Mouse (Mus musculus) midbrain, embryonic 14.5 days (tissue): ENCODE measurements around the gene Gm26566. TPM values are rescaled to one million over a fixed set of nuclear protein-coding genes. Genes with fewer than 3 reads are reported as not detected.

Experiments
- ATAC-seq: fragments of 200-750 bp; cut with Nextera tagmentation; 2 replicates; pipeline ENCODE4 v1.8.0; 2017; ENCODE audit warnings: moderate number of reproducible peaks, moderate library complexity; ENCODE audit not compliant: low FRiP score, low TSS enrichment
- DNase-seq: peaks from one replicate; pipeline ENCODE4 v3.0.0-alpha.2; 2015
- H3K27ac ChIP-seq: fragments of 300-500 bp; sonication (generic); replicated peaks from 2 replicates; pipeline ENCODE4 v1.5.1; 2014; ENCODE audit warnings: mild to moderate bottlenecking, low read depth, low read length, moderate library complexity
- H3K27me3 ChIP-seq: fragments of 300-500 bp; sonication (generic); 2 replicates; pipeline ENCODE4 v1.6.1; 2014; ENCODE audit warnings: low read length, control low read depth, mixed read lengths; ENCODE audit not compliant: control insufficient read depth, insufficient read depth
- H3K36me3 ChIP-seq: fragments of 300-500 bp; sonication (generic); 2 replicates; pipeline ENCODE4 v1.6.1; 2014; ENCODE audit warnings: low read length, control low read depth; ENCODE audit not compliant: control insufficient read depth, insufficient read depth
- H3K4me1 ChIP-seq: fragments of 300-500 bp; sonication (generic); 2 replicates; pipeline ENCODE4 v1.6.1; 2014; ENCODE audit warnings: mild to moderate bottlenecking, antibody characterized with exemption, low read length, control low read depth; ENCODE audit not compliant: control insufficient read depth, insufficient read depth
- H3K4me2 ChIP-seq: fragments of 300-500 bp; sonication (generic); 2 replicates; pipeline ENCODE4 v1.6.1; 2014; ENCODE audit warnings: mild to moderate bottlenecking, low read length, moderate library complexity
- H3K4me3 ChIP-seq: fragments of 300-500 bp; sonication (generic); replicated peaks from 2 replicates; pipeline ENCODE4 v1.5.1; 2014; ENCODE audit warnings: low read depth, low read length
- H3K9ac ChIP-seq: fragments of 300-500 bp; sonication (generic); replicated peaks from 2 replicates; pipeline ENCODE4 v1.6.1; 2014; ENCODE audit warnings: mild to moderate bottlenecking, low read length, moderate library complexity
- H3K9me3 ChIP-seq: fragments of 300-500 bp; sonication (generic); 2 replicates; pipeline ENCODE4 v1.6.1; 2016; ENCODE audit warnings: low read length, control low read depth, mixed read lengths; ENCODE audit not compliant: control insufficient read depth
- WGBS: fragments of 180-500 bp; shearing (Covaris S2); extraction: QIAGEN DNeasy Blood & Tissue Kit; methylation state at CpG from one replicate; pipeline ENCODE4 v1.1.7; 2014; 5-methylcytosine and 5-hydroxymethylcytosine counted together
- polyA plus RNA-seq: library from polyadenylated mRNA; unstranded; fragments of >200 nt; fragmentation: Nextera tagmentation; extraction: Ambion mirVana; gene quantifications from 2 replicates; pipeline ENCODE4 v1.2.1, GENCODE M21; 2014

The Gm26566 gene
- polyA plus RNA-seq, 1 experiment from 2014 or later, result 2.2 TPM

GRCm38 (mm10) chr4:88696237-88696884 lies 25.2 kb upstream of the Gm26566 start:
- ATAC-seq (peak; percentile 81), DNase-seq (peak; percentile 88)
- Histone ChIP-seq H3K27me3 (no peaks in the 10 kb centered on the region), H3K9ac (no peak overlapping the region), H3K27ac (no peak overlapping the region), H3K4me3 (no peak overlapping the region), H3K4me1 (no peaks in the 10 kb centered on the region), H3K36me3 (no peaks in the 10 kb centered on the region), H3K9me3 (no peaks in the 10 kb centered on the region), H3K4me2 (no peak overlapping the region)
- 26% methylated on average over 3 of the region's 3 CpGs for WGBS

- WGBS, result 71% methylated on average over 6 of the region's 6 CpGs
- no peak overlapping the region for H3K9ac ChIP-seq
- no peaks in the 10 kb centered on the region for H3K36me3 ChIP-seq
- ATAC-seq (no peak), DNase-seq (no peak)
- no peak overlapping the region for H3K27ac ChIP-seq
- no peaks in the 10 kb centered on the region for H3K4me1 ChIP-seq
- H3K27me3 ChIP-seq, result no peaks in the 10 kb centered on the region
- H3K4me3 ChIP-seq, result no peak overlapping the region
- H3K4me2 ChIP-seq, result no peak overlapping the region
- no peaks in the 10 kb centered on the region for H3K9me3 ChIP-seq
Observed at GRCm38 (mm10) chr4:88697108-88697507, 24.5 kb upstream of the Gm26566 start.

GRCm38 (mm10) chr4:88697753-88698152 lies 23.9 kb upstream of the Gm26566 start:
- DNase-seq, result no peak
- H3K4me1 ChIP-seq, result no peaks in the 10 kb centered on the region
- no peaks in the 10 kb centered on the region for H3K36me3 ChIP-seq
- no peak for ATAC-seq
- no peaks in the 10 kb centered on the region for H3K27me3 ChIP-seq
- WGBS, result 87% methylated on average over 4 of the region's 4 CpGs
- H3K4me3 ChIP-seq, result no peak overlapping the region
- H3K9me3 ChIP-seq, result no peaks in the 10 kb centered on the region
- no peak overlapping the region for H3K27ac ChIP-seq
- no peak overlapping the region for H3K4me2 ChIP-seq
- no peak overlapping the region for H3K9ac ChIP-seq

GRCm38 (mm10) chr4:88698781-88699180 lies 22.8 kb upstream of the Gm26566 start:
- Histone ChIP-seq H3K27me3 (no peaks in the 10 kb centered on the region), H3K4me3 (no peak overlapping the region), H3K36me3 (no peaks in the 10 kb centered on the region), H3K9me3 (no peaks in the 10 kb centered on the region), H3K9ac (no peak overlapping the region), H3K4me2 (no peak overlapping the region), H3K27ac (no peak overlapping the region), H3K4me1 (no peaks in the 10 kb centered on the region)
- ATAC-seq, result no peak
- 87% methylated on average over 5 of the region's 5 CpGs for WGBS
- DNase-seq, result no peak

GRCm38 (mm10) chr4:88699301-88699700 lies 22.3 kb upstream of the Gm26566 start:
- 71% methylated on average over 1 of the region's 1 CpGs for WGBS

GRCm38 (mm10) chr4:88705924-88706323 lies 15.7 kb upstream of the Gm26566 start:
- 54% methylated on average over 3 of the region's 3 CpGs for WGBS
- no peak for DNase-seq

More at GRCm38 (mm10) chr4:88699301-88699700, 22.3 kb upstream of the Gm26566 start:
- no peak overlapping the region for H3K4me2 ChIP-seq
- no peaks in the 10 kb centered on the region for H3K36me3 ChIP-seq
- no peak overlapping the region for H3K9ac ChIP-seq
- no peaks in the 10 kb centered on the region for H3K27me3 ChIP-seq
- H3K9me3 ChIP-seq, result no peaks in the 10 kb centered on the region
- no peak for DNase-seq
- no peak for ATAC-seq
- no peak overlapping the region for H3K27ac ChIP-seq
- no peaks in the 10 kb centered on the region for H3K4me1 ChIP-seq
- no peak overlapping the region for H3K4me3 ChIP-seq

GRCm38 (mm10) chr4:88707128-88707826 lies 14.3 kb upstream of the Gm26566 start:
- 90% methylated on average over 1 of the region's 1 CpGs for WGBS
- no peaks in the 10 kb centered on the region for H3K4me1 ChIP-seq
- ATAC-seq, result no peak
- H3K27ac ChIP-seq, result no peak overlapping the region
- H3K36me3 ChIP-seq, result no peaks in the 10 kb centered on the region
- no peak overlapping the region for H3K9ac ChIP-seq
- no peak overlapping the region for H3K4me3 ChIP-seq
- H3K4me2 ChIP-seq, result no peak overlapping the region
- no peak for DNase-seq
- H3K9me3 ChIP-seq, result no peaks in the 10 kb centered on the region
- no peaks in the 10 kb centered on the region for H3K27me3 ChIP-seq

More at GRCm38 (mm10) chr4:88705924-88706323, 15.7 kb upstream of the Gm26566 start:
- Histone ChIP-seq H3K27ac (no peak overlapping the region), H3K4me1 (no peaks in the 10 kb centered on the region), H3K9me3 (no peaks in the 10 kb centered on the region), H3K36me3 (no peaks in the 10 kb centered on the region), H3K4me3 (no peak overlapping the region), H3K4me2 (no peak overlapping the region), H3K27me3 (no peaks in the 10 kb centered on the region), H3K9ac (no peak overlapping the region)
- ATAC-seq, result no peak

GRCm38 (mm10) chr4:88714281-88714680 lies 7.3 kb upstream of the Gm26566 start:
- ATAC-seq (no peak), DNase-seq (no peak)
- Histone ChIP-seq H3K4me2 (no peak overlapping the region), H3K9me3 (no peaks in the 10 kb centered on the region), H3K9ac (no peak overlapping the region), H3K4me1 (peaks cover 17% of the 10 kb centered on the region), H3K4me3 (no peak overlapping the region), H3K27me3 (no peaks in the 10 kb centered on the region), H3K36me3 (peaks cover 26% of the 10 kb centered on the region), H3K27ac (no peak overlapping the region)
- WGBS, result 100% methylated on average over 1 of the region's 1 CpGs

- Histone ChIP-seq H3K36me3 (peaks cover 28% of the 10 kb centered on the region), H3K4me2 (no peak overlapping the region), H3K4me1 (peaks cover 23% of the 10 kb centered on the region), H3K9me3 (no peaks in the 10 kb centered on the region), H3K4me3 (no peak overlapping the region), H3K9ac (no peak overlapping the region), H3K27ac (no peak overlapping the region), H3K27me3 (no peaks in the 10 kb centered on the region)
- DNase-seq, result no peak
- ATAC-seq, result no peak
Observed at GRCm38 (mm10) chr4:88715059-88715458, 6.5 kb upstream of the Gm26566 start.
